Mouse (Mus musculus) CH12.LX (cell line): Measurements from ENCODE around the gene C1qtnf5. TPM values are rescaled to one million over a fixed set of nuclear protein-coding genes. Genes with fewer than 3 reads are reported as not detected.

Experiments used
- DNase-seq: peaks from one replicate; pipeline ENCODE4 v3.0.0-alpha.2; 2013; ENCODE audit errors: extremely low read depth
- H3K27ac ChIP-seq: 2 replicates; pipeline ENCODE4 v1.5.1; 2012; ENCODE audit warnings: low read depth, mild to moderate bottlenecking, control low read depth, moderate library complexity; ENCODE audit not compliant: insufficient read depth
- H3K27me3 ChIP-seq: replicated peaks from 2 replicates; pipeline ENCODE3; 2012; ENCODE audit warnings: inconsistent platforms
- H3K36me3 ChIP-seq, 2 experiments: replicated peaks in 1 of 2; 2 replicates each; pipeline versions ENCODE3 to v1.6.1; 2012; ENCODE audit warnings: inconsistent platforms in 1 of 2, low read length in 1 of 2, mild to moderate bottlenecking in 1 of 2, mixed read lengths in 1 of 2, moderate library complexity in 1 of 2; ENCODE audit not compliant: control insufficient read depth in 1 of 2, insufficient read depth in 1 of 2
- H3K4me1 ChIP-seq, 2 experiments: 2 replicates each; pipeline ENCODE4 v1.6.1; 2012; ENCODE audit warnings: inconsistent platforms in 1 of 2, moderate library complexity in 1 of 2; ENCODE audit not compliant: insufficient read depth in 2 of 2, control insufficient read depth in 1 of 2
- H3K4me2 ChIP-seq: 2 replicates; pipeline ENCODE4 v1.6.1; 2012; ENCODE audit warnings: low read depth, mild to moderate bottlenecking, control low read depth; ENCODE audit not compliant: poor library complexity, insufficient read depth, severe bottlenecking
- H3K4me3 ChIP-seq, 3 experiments: fragments of 150-350 bp in 1 of 3; sonication (generic) in 1 of 3; replicated peaks in 1 of 3; 2 replicates each; pipeline versions ENCODE3 to v1.5.1; 2011 to 2012; ENCODE audit warnings: low read depth in 2 of 3, low read length in 2 of 3, mild to moderate bottlenecking in 2 of 3, moderate library complexity in 2 of 3, control low read depth in 1 of 3, improper control_type of control experiment in 1 of 3, inconsistent platforms in 1 of 3, mixed read lengths in 1 of 3; ENCODE audit not compliant: poor library complexity in 1 of 3
- H3K79me2 ChIP-seq: replicated peaks from 2 replicates; pipeline ENCODE4 v1.6.1; 2012; ENCODE audit warnings: mild to moderate bottlenecking, moderate library complexity; ENCODE audit not compliant: control insufficient read depth, poor library complexity, insufficient read depth, severe bottlenecking; ENCODE audit errors: extremely low read depth
- H3K9ac ChIP-seq: 2 replicates; pipeline ENCODE4 v1.6.1; 2012; ENCODE audit warnings: low read depth, mild to moderate bottlenecking, control low read depth, moderate library complexity; ENCODE audit not compliant: insufficient read depth
- H3K9me3 ChIP-seq: replicated peaks from 2 replicates; pipeline ENCODE3; 2012; ENCODE audit warnings: low read length, inconsistent platforms, mixed read lengths
- BHLHE40 ChIP-seq: IDR thresholded peaks from 2 replicates; pipeline ENCODE4 v1.6.1; 2011; ENCODE audit warnings: mild to moderate bottlenecking, low read depth, low read length, improper control_type of control experiment
- CTCF ChIP-seq, 2 experiments: IDR thresholded peaks in 1 of 2; conservative IDR thresholded peaks in 1 of 2; 2 replicates each; pipeline ENCODE4 v1.5.1; 2011 to 2012; ENCODE audit warnings: low read depth in 2 of 2, low read length in 2 of 2, improper control_type of control experiment in 1 of 2, inconsistent platforms in 1 of 2, mild to moderate bottlenecking in 1 of 2, moderate library complexity in 1 of 2
- ELF1 ChIP-seq: IDR thresholded peaks from 2 replicates; pipeline ENCODE4 v1.6.1; 2014; ENCODE audit warnings: low read depth, mild to moderate bottlenecking, inconsistent platforms, low read length, improper control_type of control experiment
- IRF4 ChIP-seq: IDR thresholded peaks from 2 replicates; pipeline ENCODE4 v1.6.1; 2014; ENCODE audit warnings: low read depth, mild to moderate bottlenecking, inconsistent platforms, low read length, improper control_type of control experiment
- MYC ChIP-seq: IDR thresholded peaks from 2 replicates; pipeline ENCODE4 v1.6.1; 2011; ENCODE audit warnings: low read depth, mild to moderate bottlenecking, improper control_type of control experiment, low read length
- NELFE ChIP-seq: IDR thresholded peaks from 2 replicates; pipeline ENCODE4 v1.6.1; 2011; ENCODE audit warnings: low read depth, low read length, improper control_type of control experiment
- TBP ChIP-seq: conservative IDR thresholded peaks from 2 replicates; pipeline ENCODE4 v1.6.1; 2011; ENCODE audit warnings: low read depth, low read length, improper control_type of control experiment
- UBTF ChIP-seq: IDR thresholded peaks from 2 replicates; pipeline ENCODE4 v1.6.1; 2012; ENCODE audit warnings: low read depth, mild to moderate bottlenecking, inconsistent platforms, low read length, improper control_type of control experiment, moderate library complexity
- USF1 ChIP-seq: IDR thresholded peaks from 2 replicates; pipeline ENCODE4 v1.6.1; 2014; ENCODE audit warnings: low read depth, mild to moderate bottlenecking, inconsistent platforms, low read length, improper control_type of control experiment
- USF2 ChIP-seq: conservative IDR thresholded peaks from 2 replicates; pipeline ENCODE4 v1.6.1; 2011; ENCODE audit warnings: low read depth, low read length, improper control_type of control experiment
- ZMIZ1 ChIP-seq: IDR thresholded peaks from 2 replicates; pipeline ENCODE4 v1.6.1; 2012; ENCODE audit warnings: low read depth, mild to moderate bottlenecking, inconsistent platforms, low read length, improper control_type of control experiment
- dilution Hi-C: fragments of 300-500 bp; cut with MboI; formaldehyde crosslinking; loops from 2 replicates; pipeline ENCODE4 v1.14.3; 2020; ENCODE audit warnings: low sequenced_read_pairs; ENCODE audit not compliant: extremely low pct_unique_long_range_greater_than_20kb, extremely low pct_ligation_motif_present
- in situ Hi-C: fragments of 300-500 bp; cut with MboI; formaldehyde crosslinking; loops from 3 replicates; pipeline ENCODE4 v1.14.3; 2019; ENCODE audit warnings: low sequenced_read_pairs, low pct_ligation_motif_present, low pct_unique_long_range_greater_than_20kb, mixed read lengths
- polyA plus RNA-seq: library from polyadenylated mRNA; unstranded; fragments of >175 nt; gene quantifications from 2 replicates; pipeline ENCODE4 v1.2.1, GENCODE M21; 2012; ENCODE audit warnings: low read depth; ENCODE audit not compliant: insufficient read length
- total RNA-seq, 2 experiments: library from RNA; depleted of rRNA; stranded (reverse); fragments of 300-350 nt in 1 of 2; fragments of >200 nt in 1 of 2; gene quantifications; 2 replicates each; pipeline ENCODE4 v1.2.3; 2012 to 2014

C1qtnf5 gene
- total and polyA plus RNA-seq, 3 experiments = not detected

GRCm38 (mm10) chr9:44069252-44069651, 37.8 kb upstream of the C1qtnf5 start:
- no peak for DNase-seq
- peaks cover 72% of the 10 kb centered on the region for H3K27me3 ChIP-seq
- no peaks in the 10 kb centered on the region for H3K9me3 ChIP-seq
- H3K9ac ChIP-seq = no peak overlapping the region
- in situ Hi-C loops = no loop called here
- no peak overlapping the region for H3K4me3 ChIP-seq
- dilution Hi-C loops = no loop called here
- H3K36me3 ChIP-seq = no peaks in the 10 kb centered on the region
- TF ChIP-seq USF2 (no peak), UBTF (no peak), USF1 (no peak), NELFE (no peak), MYC (no peak)
- H3K79me2 ChIP-seq = no peaks in the 10 kb centered on the region
- no peak overlapping the region for H3K4me2 ChIP-seq
- peaks cover 18 to 19% of the 10 kb centered on the region in 2 experiments for H3K4me1 ChIP-seq
- no peak overlapping the region for H3K27ac ChIP-seq

- H3K27ac ChIP-seq = no peak overlapping the region
- no peaks in the 10 kb centered on the region for H3K9me3 ChIP-seq
- H3K9ac ChIP-seq = no peak overlapping the region
- DNase-seq = no peak
- H3K4me2 ChIP-seq = peak overlapping the region; percentile 46; the same call in 1 of the 2 replicates
- in situ Hi-C loops (no loop called here), dilution Hi-C loops (no loop called here)
- no peak overlapping the region for H3K4me3 ChIP-seq
- no peaks in the 10 kb centered on the region for H3K36me3 ChIP-seq
- no peak for TF ChIP-seq ZMIZ1
- no peak for TF ChIP-seq IRF4
- no peak for TF ChIP-seq ELF1
- peak; percentile 73 for TF ChIP-seq BHLHE40
- TF ChIP-seq TBP = no peak
- peaks cover 18 to 19% of the 10 kb centered on the region in 2 experiments for H3K4me1 ChIP-seq
- H3K79me2 ChIP-seq = no peaks in the 10 kb centered on the region
- H3K27me3 ChIP-seq = peaks cover 78% of the 10 kb centered on the region
Measured at GRCm38 (mm10) chr9:44070113-44070843, 36.8 kb upstream of the C1qtnf5 start.

GRCm38 (mm10) chr9:44070844-44071231, 36.2 kb upstream of the C1qtnf5 start:
- Histone ChIP-seq H3K79me2 (no peaks in the 10 kb centered on the region), H3K4me3 (no peak overlapping the region), H3K4me2 (peak overlapping the region; percentile 46), H3K9ac (no peak overlapping the region), H3K9me3 (no peaks in the 10 kb centered on the region), H3K36me3 (no peaks in the 10 kb centered on the region), H3K27me3 (peaks cover 83% of the 10 kb centered on the region), H3K27ac (no peak overlapping the region), H3K4me1 (peaks cover 18 to 19% of the 10 kb centered on the region in 2 experiments)
- dilution Hi-C loops = no loop called here
- no peak for TF ChIP-seq CTCF (conservative IDR thresholded peaks at IDR 0.05 in 1 of 2, IDR thresholded peaks at IDR 0.05 in 1 of 2; ENCODE audit: low read depth in 2 of 2, low read length in 2 of 2)
- in situ Hi-C loops = no loop called here
- no peak for DNase-seq
